Mouse (Mus musculus) lung, postnatal 0 days (tissue): ENCODE data around the gene Klc4. TPM values are rescaled to one million over a fixed set of nuclear protein-coding genes. Genes with fewer than 3 reads are reported as not detected.

ENCODE experiments used
- ATAC-seq: fragments of 200-750 bp; cut with Nextera tagmentation; 2 replicates; pipeline ENCODE4 v1.8.0; 2017; ENCODE audit warnings: moderate library complexity
- DNase-seq: peaks from one replicate; pipeline ENCODE4 v3.0.0-alpha.2; 2016; ENCODE audit warnings: low spot score
- H3K27ac ChIP-seq: fragments of 300-500 bp; sonication (generic); 2 replicates; pipeline ENCODE4 v1.5.1; 2014; ENCODE audit warnings: antibody characterized with exemption, mild to moderate bottlenecking, low read length, mixed read lengths
- H3K27me3 ChIP-seq: fragments of 300-500 bp; sonication (generic); replicated peaks from 2 replicates; pipeline ENCODE4 v1.6.1; 2014; ENCODE audit warnings: low read length, mixed read lengths; ENCODE audit not compliant: insufficient read depth
- H3K36me3 ChIP-seq: fragments of 300-500 bp; sonication (generic); 2 replicates; pipeline ENCODE4 v1.6.1; 2014; ENCODE audit warnings: low read length, mixed read lengths; ENCODE audit not compliant: insufficient read depth
- H3K4me1 ChIP-seq: fragments of 300-500 bp; sonication (generic); 2 replicates; pipeline ENCODE4 v1.6.1; 2014; ENCODE audit warnings: antibody characterized with exemption, low read depth, low read length, mixed read lengths; ENCODE audit not compliant: insufficient read depth
- H3K4me2 ChIP-seq: fragments of 300-500 bp; sonication (generic); replicated peaks from 2 replicates; pipeline ENCODE4 v1.6.1; 2014; ENCODE audit warnings: low read depth, mild to moderate bottlenecking, low read length, moderate library complexity, mixed read lengths
- H3K4me3 ChIP-seq: fragments of 300-500 bp; sonication (generic); 2 replicates; pipeline ENCODE4 v1.5.1; 2014; ENCODE audit warnings: low read depth, low read length
- H3K9ac ChIP-seq: fragments of 300-500 bp; sonication (generic); replicated peaks from 2 replicates; pipeline ENCODE4 v1.6.1; 2014; ENCODE audit warnings: low read depth, mild to moderate bottlenecking
- H3K9me3 ChIP-seq: fragments of 300-500 bp; sonication (generic); 2 replicates; pipeline ENCODE4 v1.6.1; 2016; ENCODE audit warnings: low read length, mixed read lengths
- CTCF ChIP-seq: IDR thresholded peaks from 2 replicates; pipeline ENCODE4 v1.5.1; 2016; ENCODE audit warnings: antibody characterized with exemption, mild to moderate bottlenecking
- EP300 ChIP-seq: IDR thresholded peaks from 2 replicates; pipeline ENCODE4 v1.6.1; 2016; ENCODE audit warnings: antibody characterized with exemption, mild to moderate bottlenecking, control low read depth
- WGBS: fragments of 180-500 bp; shearing (Covaris S2); extraction: QIAGEN DNeasy Blood & Tissue Kit; methylation state at CpG from one replicate; pipeline ENCODE4 v1.1.7; 2014; 5-methylcytosine and 5-hydroxymethylcytosine counted together
- polyA plus RNA-seq: library from polyadenylated mRNA; unstranded; fragments of >200 nt; fragmentation: Nextera tagmentation; extraction: Ambion mirVana; gene quantifications from 2 replicates; pipeline ENCODE4 v1.2.1, GENCODE M21; 2015

The Klc4 gene
- polyA plus RNA-seq, 1 experiment from 2014 or later = 38.4 TPM

- H3K9me3 ChIP-seq = no peaks in the 10 kb centered on the region
- H3K36me3 ChIP-seq = no peaks in the 10 kb centered on the region
- ATAC-seq = no peak
- no peak for DNase-seq
- no peak overlapping the region for H3K27ac ChIP-seq
- no peaks in the 10 kb centered on the region for H3K27me3 ChIP-seq
- 79% methylated on average over 9 of the region's 9 CpGs for WGBS
- H3K4me2 ChIP-seq = no peak overlapping the region
- TF ChIP-seq EP300 (no peak), CTCF (no peak)
- no peak overlapping the region for H3K9ac ChIP-seq
- H3K4me1 ChIP-seq = peaks cover 32% of the 10 kb centered on the region
- H3K4me3 ChIP-seq = no peak overlapping the region
Observed at GRCm38 (mm10) chr17:46648436-46648835, 2.6 kb upstream of the Klc4 start.

- no peak for DNase-seq
- TF ChIP-seq CTCF = no peak
- TF ChIP-seq EP300 = no peak
- 0 out of 2 replicates have a peak, but pooled peaks cover 1% of the 10 kb centered on the region for H3K36me3 ChIP-seq
- no peaks in the 10 kb centered on the region for H3K9me3 ChIP-seq
- WGBS = 85% methylated on average over 7 of the region's 7 CpGs
- peaks cover 32% of the 10 kb centered on the region for H3K4me1 ChIP-seq
- no peaks in the 10 kb centered on the region for H3K27me3 ChIP-seq
- H3K4me2 ChIP-seq = no peak overlapping the region
- no peak for ATAC-seq
- no peak overlapping the region for H3K4me3 ChIP-seq
- no peak overlapping the region for H3K9ac ChIP-seq
- H3K27ac ChIP-seq = no peak overlapping the region
Observed at GRCm38 (mm10) chr17:46647279-46647678, 1.5 kb upstream of the Klc4 start.

GRCm38 (mm10) chr17:46646322-46646662, 470 bp upstream of the Klc4 start:
- Histone ChIP-seq H3K36me3 (0 out of 2 replicates have a peak, but pooled peaks cover 5% of the 10 kb centered on the region), H3K27me3 (no peaks in the 10 kb centered on the region), H3K27ac (peak overlapping the region; percentile 84), H3K4me3 (peak overlapping the region; percentile 83), H3K4me2 (peak overlapping the region; percentile 71), H3K9me3 (no peaks in the 10 kb centered on the region), H3K9ac (peak overlapping the region; percentile 70), H3K4me1 (peaks cover 25% of the 10 kb centered on the region)
- 1% methylated on average over 19 of the region's 19 CpGs for WGBS
- ATAC-seq (peak; percentile 3), DNase-seq (no peak)
- TF ChIP-seq CTCF (no peak), EP300 (no peak)

DNA sequence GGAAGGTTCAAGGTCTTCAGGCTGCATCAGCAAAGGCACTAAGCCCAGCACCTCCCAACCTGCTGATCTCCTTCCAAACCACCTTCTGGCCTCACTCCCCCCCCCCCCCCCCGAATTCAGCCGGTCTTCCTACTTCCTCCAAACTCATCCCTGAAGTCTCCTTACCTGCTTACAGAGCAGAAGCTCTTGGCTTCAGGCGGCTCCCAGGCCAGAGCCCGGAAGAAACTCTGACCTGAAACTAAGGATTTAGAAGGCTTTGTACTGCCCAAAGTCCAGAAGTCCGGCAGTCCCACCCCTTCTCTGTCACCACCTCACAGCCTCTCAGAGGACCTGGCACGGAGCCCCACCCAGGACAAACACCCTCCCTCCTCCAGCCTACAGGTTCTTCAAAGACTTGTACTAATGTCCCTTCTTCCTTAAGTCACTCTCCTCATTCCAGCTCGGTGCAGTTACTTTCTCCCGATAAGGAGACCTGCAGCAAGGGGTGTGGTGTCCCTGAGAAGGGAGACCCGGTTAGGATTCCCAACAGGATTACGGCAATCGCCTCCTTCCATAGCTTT, 826 bp downstream of the Klc4 start:
- WGBS = 3% methylated on average over 11 of the region's 11 CpGs
- TF ChIP-seq CTCF (no peak), EP300 (peak; percentile 10; the same call in 1 of the 2 replicates)
- Histone ChIP-seq H3K27me3 (no peaks in the 10 kb centered on the region), H3K9ac (peak overlapping the region; percentile 60), H3K36me3 (0 out of 2 replicates have a peak, but pooled peaks cover 5% of the 10 kb centered on the region), H3K4me1 (peaks cover 22% of the 10 kb centered on the region), H3K9me3 (no peaks in the 10 kb centered on the region), H3K4me3 (peak overlapping the region; percentile 83), H3K4me2 (peak overlapping the region; percentile 89), H3K27ac (peak overlapping the region; percentile 96)
- ATAC-seq (peak; percentile 63), DNase-seq (peak; percentile 92)

DNA sequence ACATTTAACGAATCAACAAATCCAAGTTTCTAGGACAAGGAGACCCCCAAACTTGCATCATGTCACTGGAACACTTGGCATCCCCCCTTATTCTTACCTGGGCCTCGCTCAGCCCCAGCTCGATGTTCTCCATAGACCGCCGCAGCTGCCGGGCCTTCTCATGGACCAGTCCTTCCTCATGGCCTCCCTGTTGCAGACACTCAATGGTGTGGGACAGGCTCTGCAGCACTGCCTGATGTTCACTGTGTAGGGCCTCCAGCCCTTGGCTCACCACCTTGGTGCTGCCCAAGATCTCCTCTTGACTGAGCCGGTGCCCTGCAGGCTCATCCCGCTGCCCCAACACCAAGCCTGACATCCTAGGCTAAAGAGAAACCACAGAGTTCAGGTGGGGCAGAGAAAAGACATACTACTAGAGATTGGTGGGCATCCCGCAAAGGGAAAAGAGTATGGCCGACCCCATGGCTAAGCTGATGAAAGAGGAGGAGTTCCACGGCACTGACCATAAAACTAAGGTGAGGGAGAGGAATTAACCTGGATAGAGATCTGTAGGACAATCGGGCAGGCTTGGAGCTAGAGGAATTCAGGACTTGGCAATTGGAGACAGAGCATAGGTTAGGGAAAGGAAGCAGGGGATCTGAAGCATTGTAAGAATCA, 1.5 kb downstream of the Klc4 start:
- Histone ChIP-seq H3K27me3 (no peaks in the 10 kb centered on the region), H3K27ac (peak overlapping the region; percentile 96), H3K36me3 (0 out of 2 replicates have a peak, but pooled peaks cover 7% of the 10 kb centered on the region), H3K4me2 (peak overlapping the region; percentile 89), H3K4me3 (peak overlapping the region; percentile 83), H3K4me1 (peaks cover 17% of the 10 kb centered on the region), H3K9ac (no peak overlapping the region; the same call in 1 of the 2 replicates), H3K9me3 (no peaks in the 10 kb centered on the region)
- 84% methylated on average over 12 of the region's 12 CpGs for WGBS
- DNase-seq = no peak
- TF ChIP-seq CTCF (no peak), EP300 (no peak)
- no peak for ATAC-seq

DNA sequence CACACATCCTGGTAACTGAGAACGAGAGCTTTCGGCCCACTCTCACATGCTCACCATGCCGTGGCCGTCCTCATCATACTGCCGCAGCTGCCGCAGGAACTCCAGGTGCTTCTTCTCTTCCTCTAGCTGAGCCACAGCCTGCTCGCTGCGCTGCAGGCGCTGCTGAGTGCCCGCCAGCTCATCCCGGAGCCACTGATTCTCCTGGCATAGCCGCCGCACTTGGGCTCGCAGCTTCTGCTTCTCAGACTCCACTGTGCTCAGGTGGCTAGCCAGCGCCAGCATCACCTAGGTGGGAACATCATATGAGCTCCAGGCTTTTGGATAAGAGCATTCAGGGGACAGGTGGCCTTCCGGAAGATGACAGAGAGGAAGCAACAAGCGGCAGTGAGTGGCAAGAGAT, 3.8 kb downstream of the Klc4 start:
- Histone ChIP-seq H3K27me3 (no peaks in the 10 kb centered on the region), H3K4me1 (peaks cover 15% of the 10 kb centered on the region), H3K9me3 (no peaks in the 10 kb centered on the region), H3K9ac (no peak overlapping the region), H3K4me3 (no peak overlapping the region), H3K36me3 (0 out of 2 replicates have a peak, but pooled peaks cover 9% of the 10 kb centered on the region), H3K27ac (no peak overlapping the region), H3K4me2 (no peak overlapping the region)
- DNase-seq = no peak
- ATAC-seq = no peak
- 90% methylated on average over 17 of the region's 17 CpGs for WGBS
- TF ChIP-seq CTCF (no peak), EP300 (no peak)
